Mouse (Mus musculus) myocyte (in vitro differentiated cells): ENCODE measurements around the gene Mmp14.
A peak's percentile ranks its signal among the peaks of the same experiment; 100 is the strongest.

ENCODE experiments used
- CEBPB ChIP-seq: IDR thresholded peaks from 2 replicates; pipeline ENCODE4 v1.6.1; 2011; ENCODE audit warnings: mild to moderate bottlenecking, moderate library complexity; ENCODE audit not compliant: poor library complexity, insufficient read depth, severe bottlenecking
- E2F4 ChIP-seq: IDR thresholded peaks from one replicate; pipeline ENCODE4 v1.6.1; 2011; ENCODE audit warnings: mild to moderate bottlenecking, control low read depth, moderate library complexity; ENCODE audit not compliant: insufficient read depth
- MAX ChIP-seq: IDR thresholded peaks from one replicate; pipeline ENCODE4 v1.6.1; 2011; ENCODE audit warnings: low read depth, mild to moderate bottlenecking, control low read depth
- MYOD1 ChIP-seq, 3 experiments: IDR thresholded peaks; one replicate each; pipeline ENCODE4 v1.6.1; 2011; ENCODE audit warnings: control low read depth in 2 of 3, low read depth in 2 of 3, mild to moderate bottlenecking in 2 of 3, moderate library complexity in 1 of 3; ENCODE audit not compliant: insufficient read length in 2 of 3, control insufficient read depth in 1 of 3
- MYOG ChIP-seq, 3 experiments: IDR thresholded peaks; one replicate each; pipeline ENCODE4 v1.6.1; 2011; ENCODE audit warnings: control low read depth in 2 of 3, low read depth in 2 of 3, mild to moderate bottlenecking in 2 of 3; ENCODE audit not compliant: insufficient read length in 2 of 3, control insufficient read depth in 1 of 3, insufficient read depth in 1 of 3
- POLR2A ChIP-seq: IDR thresholded peaks from one replicate; pipeline ENCODE4 v1.6.1; 2011; ENCODE audit warnings: low read depth, mild to moderate bottlenecking, control low read depth, moderate library complexity; ENCODE audit not compliant: insufficient read length
- POLR2AphosphoS2 ChIP-seq: IDR thresholded peaks from one replicate; pipeline ENCODE4 v1.6.1; 2011; ENCODE audit warnings: low read depth, control low read depth; ENCODE audit not compliant: insufficient read length
- TCF12 ChIP-seq: IDR thresholded peaks from one replicate; pipeline ENCODE4 v1.6.1; 2011; ENCODE audit warnings: mild to moderate bottlenecking, control low read depth; ENCODE audit not compliant: poor library complexity, insufficient read depth, severe bottlenecking
- TCF3 ChIP-seq: IDR thresholded peaks from one replicate; pipeline ENCODE4 v1.6.1; 2011; ENCODE audit warnings: low read depth, control low read depth; ENCODE audit not compliant: insufficient read length
- USF1 ChIP-seq: IDR thresholded peaks from one replicate; pipeline ENCODE4 v1.6.1; 2011; ENCODE audit warnings: low read depth, mild to moderate bottlenecking, control low read depth, moderate library complexity

GRCm38 (mm10) chr14:54472671-54473070, 41.3 kb downstream of the Mmp14 start:
- TF ChIP-seq POLR2A (no peak), POLR2AphosphoS2 (peak; percentile 25), E2F4 (no peak), TCF12 (no peak), TCF3 (no peak), CEBPB (no peak), MYOG (IDR thresholded peaks at IDR 0.05; ENCODE audit: control insufficient read depth in 1 of 3, insufficient read depth in 1 of 3, insufficient read length in 2 of 3, low read depth in 2 of 3) (no peak), MAX (no peak), USF1 (no peak), MYOD1 (IDR thresholded peaks at IDR 0.05; ENCODE audit: control insufficient read depth in 1 of 3, insufficient read length in 2 of 3, low read depth in 2 of 3) (no peak)
